Mouse (Mus musculus) fat pad, adult 2 months (tissue): ENCODE results near the gene Phf8.
A peak's percentile ranks its signal among the peaks of the same experiment; 100 is the strongest.
"Not testable (repeated sequence)": the region's sequence is repeated elsewhere in the genome, so short reads cannot be mapped to it uniquely, and the experiment has no call there.

ENCODE experiments used
- DNase-seq: peaks from one replicate; pipeline ENCODE4 v3.0.0-alpha.2; 2011; ENCODE audit warnings: low read depth, low spot score; ENCODE audit errors: extremely low read depth

The Phf8 gene

DNA sequence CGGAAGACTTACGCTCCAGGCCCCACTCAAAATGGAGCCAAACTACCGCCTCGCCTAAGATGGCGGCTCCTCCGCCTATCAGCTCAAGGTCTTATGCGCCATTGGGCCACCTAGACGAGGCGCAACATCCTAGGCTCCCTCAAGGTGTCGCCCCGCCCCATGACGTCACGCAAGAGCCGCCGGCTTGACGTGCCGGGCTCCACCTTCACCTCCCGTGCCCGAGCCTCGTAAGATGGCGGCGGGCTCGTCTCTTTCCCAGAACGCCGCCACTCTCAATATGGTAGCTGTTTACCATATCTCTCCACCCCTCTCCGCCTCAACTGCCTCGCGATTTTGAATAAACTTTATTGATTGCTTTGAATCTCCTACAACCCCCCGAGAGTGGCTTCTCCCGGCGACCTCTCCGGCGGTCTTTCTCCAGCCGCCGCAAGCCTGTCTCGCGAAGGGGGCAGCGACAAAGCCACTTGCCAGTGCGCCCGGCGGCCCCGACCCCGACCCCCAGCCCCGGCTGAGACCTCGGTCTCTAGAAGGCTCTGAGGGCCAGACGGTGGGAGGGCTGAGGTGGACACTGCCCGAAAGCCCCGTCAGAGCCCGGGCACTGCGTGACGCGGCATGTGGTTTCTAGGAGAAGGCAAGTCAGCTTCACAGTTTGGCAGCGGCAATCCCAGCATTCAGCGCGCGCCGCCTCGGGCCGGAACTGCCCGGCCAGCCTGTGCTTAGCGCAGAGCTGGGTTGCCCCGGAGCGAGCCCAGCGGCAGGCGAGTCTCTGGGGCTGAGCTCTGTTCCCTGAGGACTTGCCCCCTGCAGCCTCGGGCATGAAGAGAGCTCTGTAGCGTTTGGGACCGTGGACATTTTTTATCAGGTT, at the start of gene Phf8:
Phf8 (plus strand) TSS at position 215 of the 865 bp plus-strand sequence.
- peak; percentile 40 for DNase-seq

DNA sequence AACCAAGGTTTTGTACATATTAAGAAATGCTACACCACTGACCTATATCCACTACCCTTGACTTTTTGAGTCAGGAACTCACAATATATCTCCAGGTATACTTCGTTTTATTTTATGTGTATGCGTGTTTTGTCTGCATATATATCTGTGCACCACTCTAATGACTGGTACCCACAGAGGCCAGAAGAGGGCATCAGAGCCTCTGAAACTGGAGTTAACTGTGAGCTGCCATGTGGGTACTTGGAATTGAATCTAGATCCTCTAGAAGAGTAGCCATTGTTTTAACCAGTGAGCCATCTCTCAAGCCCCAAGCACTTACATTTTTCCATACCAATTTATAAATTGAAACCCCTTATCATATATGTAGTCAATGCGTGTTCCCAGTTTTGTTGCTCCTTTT, 32.3 kb upstream of the Phf8 start:
- no peak for DNase-seq

DNA sequence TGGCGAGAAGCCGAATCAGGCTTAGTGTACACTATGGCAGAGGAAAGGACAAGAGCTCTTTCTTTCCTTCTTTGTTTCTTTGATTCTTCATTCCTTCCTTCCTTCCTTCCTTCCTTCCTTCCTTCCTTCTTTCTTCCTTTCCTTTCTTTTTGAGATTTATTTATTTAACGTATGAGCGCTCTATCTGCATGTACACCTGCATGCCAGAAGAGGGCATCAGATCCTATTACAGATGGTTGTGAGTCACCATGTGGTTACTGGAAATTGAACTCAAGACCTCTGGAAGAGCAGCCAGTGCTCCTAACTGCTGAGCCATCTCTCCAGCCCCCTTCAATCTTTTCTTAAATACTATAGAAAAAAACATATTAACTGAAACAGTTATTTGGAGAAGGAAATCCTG, 27.2 kb upstream of the Phf8 start:
- not testable (repeated sequence) for DNase-seq

DNA sequence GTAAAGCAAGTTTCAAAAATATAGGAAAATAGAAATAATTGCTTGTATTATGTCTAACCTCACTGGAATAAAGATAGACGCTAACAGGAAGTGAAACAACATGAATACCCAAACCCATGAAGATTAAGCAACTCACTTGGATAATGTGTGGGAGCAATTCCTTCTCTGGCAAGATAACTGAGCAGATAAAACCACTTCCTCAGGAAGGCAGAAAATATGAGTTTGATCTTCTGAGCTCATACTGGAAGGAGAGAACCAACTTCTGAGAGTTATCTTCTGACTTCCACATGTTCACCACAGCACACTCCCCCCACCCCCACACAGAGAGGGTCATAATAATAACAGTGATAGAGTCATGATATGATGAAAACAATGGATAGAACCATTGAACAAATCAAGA, 23.9 kb upstream of the Phf8 start:
- DNase-seq: no peak

DNA sequence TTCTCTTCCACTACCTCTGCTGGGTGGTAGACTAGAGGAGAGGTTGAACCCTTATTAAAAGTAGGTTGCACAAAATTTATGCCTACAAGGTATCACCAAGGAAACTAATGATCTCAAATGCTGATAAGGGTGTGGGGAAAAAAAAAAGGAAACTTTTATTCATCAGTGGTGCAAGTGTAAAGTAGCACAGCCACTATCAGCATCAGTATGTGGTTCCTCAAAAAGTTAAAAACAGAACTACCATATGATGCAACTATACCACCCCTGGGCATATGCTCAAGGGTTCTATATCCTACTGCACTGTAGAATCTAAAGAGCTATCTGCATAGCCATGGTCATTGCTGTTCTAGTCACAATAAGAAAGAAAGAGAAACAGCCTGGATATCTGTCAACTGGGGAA, 11.9 kb upstream of the Phf8 start:
- DNase-seq: no peak

DNA sequence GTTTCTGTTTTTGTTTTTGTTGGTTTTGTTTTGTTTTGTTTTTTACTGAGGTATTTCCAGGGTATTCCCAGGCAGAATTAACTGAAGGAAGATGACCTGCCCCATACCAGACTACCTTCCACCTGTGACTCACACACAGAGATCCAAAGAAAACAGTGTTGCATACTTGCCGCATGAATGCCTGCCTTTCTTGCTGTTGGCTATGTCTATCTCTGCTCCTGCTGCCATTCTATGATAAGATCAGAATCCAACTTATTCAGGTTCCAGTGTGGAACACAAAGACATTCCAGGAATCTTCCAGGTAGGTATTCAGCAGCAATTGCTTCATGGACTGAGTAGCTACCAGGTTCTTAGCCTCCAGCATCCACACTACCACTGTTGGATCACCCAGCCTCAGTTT, 10.6 kb upstream of the Phf8 start:
- DNase-seq: peak; percentile 51

DNA sequence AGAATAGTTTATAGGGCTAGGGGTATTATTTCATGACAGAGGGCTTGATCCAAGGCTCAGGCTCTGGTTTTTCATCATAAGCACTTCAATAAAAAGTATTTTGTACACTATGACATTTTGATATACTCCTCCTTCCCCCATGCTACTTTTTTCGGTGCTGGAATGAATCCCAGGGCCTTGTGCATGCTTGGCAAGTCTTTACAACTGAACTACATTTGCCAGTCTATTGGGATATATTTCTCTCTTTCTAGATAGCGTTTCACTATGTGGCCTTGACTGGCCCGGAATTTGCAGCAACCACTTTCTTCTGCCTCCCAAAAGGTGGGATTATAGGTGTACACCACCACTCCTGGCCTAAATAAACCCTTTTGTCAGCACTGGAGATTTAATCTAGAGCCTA, 7.4 kb upstream of the Phf8 start:
- DNase-seq: no peak

DNA sequence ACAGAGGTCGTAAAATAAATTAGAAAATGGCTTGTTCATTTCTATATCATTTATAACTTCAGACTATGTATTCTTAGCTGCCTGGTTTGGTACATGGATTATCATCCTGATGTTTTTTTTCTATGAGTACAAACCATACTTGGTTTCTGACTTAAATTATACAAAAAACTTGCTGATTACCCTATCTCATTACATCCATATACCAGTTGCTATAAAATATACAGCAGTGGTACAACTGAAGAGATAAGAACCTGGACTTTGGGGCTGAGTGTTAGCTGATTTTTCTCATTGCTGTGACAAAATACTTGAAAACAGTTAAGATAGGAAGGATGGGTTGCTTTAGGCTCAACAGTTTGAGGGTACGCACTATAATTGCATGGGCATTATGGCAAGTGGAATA, 6.8 kb upstream of the Phf8 start:
- no peak for DNase-seq

DNA sequence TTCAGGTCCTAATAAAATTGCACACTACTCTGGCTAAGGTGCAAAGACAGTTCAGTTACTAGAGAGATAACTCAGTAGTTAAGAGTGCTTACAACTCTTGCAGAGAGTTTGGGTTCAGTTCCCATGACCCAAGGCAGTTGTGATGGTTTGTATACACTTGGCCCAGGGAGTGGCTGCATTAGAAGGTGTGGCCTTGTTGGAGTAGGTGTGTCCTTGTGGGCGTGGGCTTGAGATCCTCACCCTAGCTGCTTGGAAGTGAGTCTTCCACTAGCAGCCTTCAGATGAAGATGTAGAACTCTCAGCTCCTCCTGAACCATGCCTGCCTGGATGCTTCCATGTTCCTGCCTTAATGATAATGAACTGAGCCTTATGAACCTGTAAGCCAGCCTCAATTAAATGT, 2.3 kb upstream of the Phf8 start:
- no peak for DNase-seq

DNA sequence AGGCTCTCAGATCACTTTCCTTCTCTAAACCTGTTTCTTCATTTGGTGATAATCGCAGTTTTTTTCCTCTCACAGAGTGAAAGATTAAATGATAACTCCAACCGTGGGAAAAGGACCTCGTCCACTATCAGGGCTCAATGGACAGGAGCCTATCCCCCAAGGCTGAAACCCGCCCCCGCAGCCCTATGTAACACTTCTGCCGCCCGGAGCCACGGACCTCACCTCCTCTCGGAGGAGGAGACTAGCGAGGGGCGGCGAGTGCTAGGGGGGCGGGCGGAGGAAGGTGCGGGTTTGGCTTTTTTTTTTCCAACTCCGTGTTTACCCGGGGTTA, 380 bp upstream of the Phf8 start:
- no peak for DNase-seq

DNA sequence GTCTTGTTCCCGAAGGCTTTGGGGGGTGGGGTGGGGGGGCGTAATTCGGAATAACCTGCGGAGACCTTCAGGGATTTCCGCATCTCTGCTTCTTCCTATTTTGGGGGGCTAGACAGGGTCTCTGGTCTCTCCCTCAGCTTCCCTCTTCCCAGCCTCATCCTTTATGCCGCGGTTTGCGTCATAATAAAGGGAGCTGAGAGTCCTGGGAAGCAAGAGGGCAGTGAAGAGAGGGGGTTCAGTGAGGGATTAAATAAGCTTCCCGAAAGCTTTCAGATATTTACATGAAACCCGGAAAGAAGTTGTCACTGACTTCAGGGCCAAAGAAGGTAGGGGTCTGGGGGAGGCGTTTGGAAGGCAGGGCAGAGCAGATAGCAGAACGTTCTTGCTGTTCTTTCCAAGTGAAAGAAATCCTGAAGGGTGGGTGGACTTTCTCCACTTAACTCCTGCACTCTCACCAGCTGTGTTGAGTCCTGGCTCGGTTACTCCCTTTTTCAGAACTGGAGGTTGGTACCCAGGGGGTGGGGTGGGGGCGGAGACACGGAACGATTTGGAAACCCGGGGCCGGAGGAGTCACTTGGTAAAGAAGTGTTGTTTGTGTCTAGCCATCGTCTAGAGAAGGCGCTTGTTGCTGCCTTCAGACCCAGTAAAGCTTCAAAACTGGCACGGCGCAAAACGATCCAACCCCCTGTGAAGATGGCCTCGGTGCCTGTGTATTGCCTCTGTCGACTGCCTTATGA, 1.5 kb downstream of the Phf8 start:
- no peak for DNase-seq

DNA sequence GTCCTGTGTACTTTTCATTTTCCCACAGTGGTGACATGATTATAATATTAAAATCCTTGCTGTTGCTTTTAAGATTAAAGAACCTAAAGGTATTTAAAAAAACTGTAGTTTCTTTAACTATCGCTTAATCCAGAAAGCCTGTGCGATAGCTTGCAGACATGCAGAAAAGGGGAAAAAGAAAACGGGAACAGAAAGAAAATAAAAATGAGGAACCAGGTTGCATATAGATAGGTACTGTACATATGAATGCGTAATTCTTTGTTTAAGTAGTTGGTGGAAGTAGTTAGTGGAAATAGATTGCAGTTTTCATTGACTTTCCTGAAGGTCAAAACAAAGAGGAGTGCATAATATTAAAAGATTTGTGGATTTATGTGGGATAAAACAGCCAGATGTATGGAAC, 32.9 kb downstream of the Phf8 start:
- no peak for DNase-seq

DNA sequence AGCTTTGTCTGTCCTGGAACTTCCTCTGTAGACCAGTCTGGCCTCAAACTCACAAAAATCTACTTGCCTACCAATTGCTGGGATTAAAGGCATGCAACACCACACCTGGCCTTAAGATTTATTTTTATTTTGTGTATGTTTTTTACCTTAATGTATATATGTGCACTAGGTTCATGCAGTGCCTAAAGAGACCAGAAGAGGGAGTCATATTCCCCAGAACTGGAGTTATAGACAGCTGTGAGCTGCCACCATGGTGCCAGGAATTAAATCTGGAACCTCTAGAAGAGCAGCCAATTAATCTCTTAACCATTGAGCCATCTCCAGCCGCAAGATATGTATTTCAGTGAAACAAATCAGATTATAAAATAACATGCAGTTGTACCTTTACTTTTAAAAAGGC, 54.7 kb downstream of the Phf8 start:
- DNase-seq: no peak

DNA sequence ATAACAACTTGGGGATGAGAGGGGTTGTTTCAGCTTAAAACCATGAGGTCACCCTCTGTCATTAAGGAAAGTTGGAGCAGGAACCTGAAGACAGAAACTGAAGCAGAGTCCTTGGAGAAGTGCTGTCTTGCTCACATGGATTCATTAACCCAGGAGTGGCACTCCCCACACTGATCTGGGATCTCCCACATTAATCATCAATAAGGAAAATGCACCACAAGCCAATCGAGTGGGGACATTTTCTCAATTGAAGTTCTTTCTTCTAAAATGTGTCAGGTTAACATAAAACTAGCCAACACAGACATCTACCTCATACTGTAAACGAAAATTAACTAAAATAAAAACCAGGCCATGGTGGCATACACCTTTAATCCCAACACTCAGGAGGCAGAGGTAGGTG, 122.9 kb downstream of the Phf8 start:
- no peak for DNase-seq

DNA sequence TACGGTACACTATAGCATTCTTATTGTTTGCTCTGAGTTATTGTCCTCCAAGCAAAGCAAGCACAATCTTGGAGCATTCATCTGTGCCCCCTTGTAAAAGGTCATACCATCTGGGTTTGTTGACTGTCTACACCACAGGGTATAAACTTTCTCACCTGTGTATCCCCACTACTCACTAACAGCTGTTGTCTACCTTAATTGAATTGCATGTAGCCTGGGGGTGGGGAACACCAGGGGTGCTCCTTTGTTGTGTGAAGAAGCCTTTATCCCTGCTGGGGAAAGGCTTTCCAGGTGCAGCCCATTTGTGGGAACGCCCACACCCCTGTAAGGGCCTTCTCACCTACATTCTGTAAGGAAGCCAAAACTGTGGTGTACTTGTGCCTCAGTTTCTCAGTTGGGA, 133.3 kb downstream of the Phf8 start:
- no peak for DNase-seq

DNA sequence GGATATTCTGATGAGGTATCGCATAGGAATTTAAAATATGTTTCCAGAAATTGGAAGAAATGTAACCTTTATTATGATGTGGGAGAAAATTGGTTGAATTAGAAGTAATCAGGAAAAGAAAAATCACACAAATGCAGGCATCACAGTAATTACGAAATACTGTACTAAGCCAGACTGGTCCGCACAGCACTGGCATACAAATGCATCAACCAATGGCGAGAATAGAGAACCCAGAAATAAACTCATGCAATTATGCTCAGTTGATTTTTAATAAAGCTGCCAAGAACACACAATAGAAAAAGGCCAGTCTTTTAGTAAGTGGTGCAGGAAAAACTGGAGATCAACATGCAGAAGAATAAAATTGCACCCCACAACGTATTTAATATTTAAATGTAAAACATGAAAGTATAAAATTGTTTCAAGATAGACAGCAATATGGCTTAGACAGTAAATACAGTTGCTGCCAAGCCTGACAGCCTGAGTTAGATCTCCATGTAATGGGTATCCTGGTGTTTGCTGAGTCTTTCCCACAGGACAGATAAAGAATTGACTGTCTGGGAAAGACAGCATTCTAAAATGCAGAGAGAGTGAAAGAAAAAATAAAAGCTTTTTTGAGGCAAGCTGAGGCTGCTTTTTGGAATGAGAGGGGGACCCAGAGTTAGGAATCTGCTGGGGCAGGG, 154.2 kb downstream of the Phf8 start:
- no peak for DNase-seq
